Mouse (Mus musculus) mouse embryonic stem cell (cell line): Measurements from ENCODE around the gene Yipf1.
"Not testable (repeated sequence)": the region's sequence is repeated elsewhere in the genome, so short reads cannot be mapped to it uniquely, and the experiment has no call there.

Experiments
- in situ Hi-C, 2 experiments: fragments of 300-500 bp; cut with MboI; formaldehyde crosslinking; loops; 1 replicate in 1 of 2; 3 replicates in 1 of 2; pipeline ENCODE4 v1.14.3; 2019 to 2020; ENCODE audit warnings: low sequenced_read_pairs in 2 of 2, low pct_unique_long_range_greater_than_20kb in 1 of 2, mixed read lengths in 1 of 2; ENCODE audit not compliant: unreplicated experiment in 1 of 2

Gene Yipf1

GRCm38 (mm10) chr4:107360457-107361145 is 46.4 kb downstream of the Yipf1 start:
- in situ Hi-C loops: no loop called here

DNA sequence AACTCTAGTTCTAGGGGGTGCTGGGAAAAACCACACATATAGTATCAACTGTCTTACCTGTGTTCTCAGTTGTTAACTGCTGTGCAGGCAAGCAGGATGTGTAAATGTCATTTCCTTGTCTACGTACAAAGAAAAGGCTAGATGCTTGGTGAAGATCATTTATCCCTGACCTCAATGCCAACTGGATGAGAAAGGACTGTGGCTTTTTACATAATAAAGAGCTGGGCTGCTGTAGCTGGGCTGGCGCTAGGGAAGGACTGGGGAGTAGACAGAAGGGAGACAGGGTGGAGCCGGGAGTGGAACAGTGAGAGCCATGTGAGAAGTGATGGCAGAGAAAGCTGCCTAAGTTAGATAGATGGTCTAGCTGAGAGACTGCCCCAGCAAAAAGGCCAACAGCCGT is 48.6 kb downstream of the Yipf1 start:
- in situ Hi-C loops: no loop called here

GRCm38 (mm10) chr4:107363573-107363972 is 49.4 kb downstream of the Yipf1 start:
- in situ Hi-C loops: no loop called here

DNA sequence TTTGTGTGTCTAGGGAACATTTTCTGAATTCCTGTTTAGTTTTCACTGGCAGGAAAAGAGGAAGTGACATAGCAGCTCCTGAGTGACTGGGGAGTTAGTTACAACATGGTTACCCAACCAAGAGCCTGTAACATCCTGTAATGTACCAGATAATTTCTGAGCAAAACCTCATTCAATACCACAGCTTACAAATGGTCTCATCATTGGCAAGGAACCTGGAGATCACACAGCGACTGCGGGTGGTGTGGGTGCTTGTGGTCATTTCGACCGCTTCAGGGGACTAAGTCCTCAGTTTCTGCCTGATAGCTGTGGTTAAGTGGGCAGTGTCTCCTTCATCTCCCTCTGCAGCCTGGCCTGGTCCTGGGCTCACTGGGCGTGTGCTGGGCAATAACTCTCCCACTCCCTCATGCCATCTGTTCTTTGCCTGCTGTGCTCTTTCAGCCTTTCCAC is 50.1 kb downstream of the Yipf1 start:
- in situ Hi-C loops: no loop called here

DNA sequence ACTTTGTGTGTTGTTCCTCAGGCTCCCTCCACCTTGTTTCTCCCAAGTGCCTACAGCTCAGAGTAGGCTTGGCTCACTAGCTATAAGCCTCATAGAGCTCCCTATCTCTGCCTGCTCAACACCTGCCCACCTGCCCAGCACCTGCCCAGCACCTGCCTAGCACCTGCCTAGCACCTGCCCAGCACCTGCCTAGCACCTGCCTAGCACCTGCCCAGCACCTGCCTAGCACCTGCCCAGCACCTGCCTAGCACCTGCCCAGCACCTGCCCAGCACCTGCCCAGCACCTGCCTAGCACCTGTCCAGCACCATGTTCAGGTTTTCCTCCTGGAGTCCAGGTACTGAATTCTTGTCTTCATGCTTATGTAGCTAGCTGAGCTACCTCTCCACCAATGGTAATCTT is 52.2 kb downstream of the Yipf1 start:
- in situ Hi-C loops: not testable (repeated sequence)

DNA sequence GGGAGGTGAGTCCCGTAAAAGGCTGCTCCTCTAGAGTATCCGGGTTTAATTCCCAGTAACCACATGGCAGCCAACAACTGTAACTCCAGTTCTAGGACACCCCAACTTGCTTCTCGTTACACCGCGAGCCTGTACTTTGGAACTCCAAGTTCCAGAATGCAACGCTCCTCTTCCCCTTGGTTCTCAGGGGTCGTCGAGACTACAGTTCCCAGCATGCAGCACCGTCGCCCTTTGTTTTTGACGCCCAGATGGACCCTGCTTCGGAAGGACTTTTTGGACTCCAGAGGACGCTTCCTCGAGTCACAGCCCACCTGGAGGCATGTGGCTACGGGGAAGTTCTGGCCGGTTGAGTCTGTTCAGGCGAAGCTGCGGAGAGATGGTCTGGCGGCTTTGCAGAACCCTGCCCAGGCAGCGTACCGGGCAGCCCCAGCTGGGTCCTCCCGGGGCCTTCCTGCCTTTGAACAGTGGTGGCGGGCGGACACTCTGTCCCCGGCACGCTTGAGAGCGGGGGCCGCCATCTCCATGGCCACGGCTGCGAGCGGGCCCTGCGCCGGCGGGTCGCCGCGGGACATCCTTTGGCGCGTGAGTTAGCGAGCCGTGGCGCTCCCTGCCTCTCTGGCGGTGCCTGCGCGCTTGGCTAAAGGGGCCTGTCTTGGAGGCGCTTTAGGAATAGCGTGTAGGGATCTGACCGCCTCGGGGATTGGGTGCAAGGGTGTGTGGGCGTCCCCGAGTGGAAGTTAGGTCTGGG is 53.6 kb downstream of the Yipf1 start, which contains the start of gene Ndc1:
Ndc1 (plus strand) TSS at position 218 of the 748 bp plus-strand sequence.
- in situ Hi-C loops: no loop called here

DNA sequence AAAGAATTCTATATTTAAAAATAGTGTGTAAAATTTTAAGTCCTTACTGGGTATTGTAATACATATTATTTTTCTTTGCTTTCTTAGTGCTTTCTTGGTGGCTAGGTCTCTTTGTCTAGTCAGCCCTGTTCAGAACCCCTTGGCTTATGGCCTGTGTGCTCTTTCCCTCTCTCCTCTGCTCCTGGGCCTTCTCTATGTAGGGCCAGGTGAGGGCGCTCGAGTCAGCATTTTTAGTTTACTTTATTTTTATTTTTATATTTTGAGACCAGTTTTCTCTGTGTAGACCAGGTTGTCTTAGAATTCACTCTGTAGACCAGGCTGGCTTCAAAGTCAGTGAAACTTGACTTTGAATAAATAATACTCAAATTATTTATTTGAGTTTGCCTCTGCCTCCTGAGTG is 58.1 kb downstream of the Yipf1 start:
- in situ Hi-C loops: no loop called here

DNA sequence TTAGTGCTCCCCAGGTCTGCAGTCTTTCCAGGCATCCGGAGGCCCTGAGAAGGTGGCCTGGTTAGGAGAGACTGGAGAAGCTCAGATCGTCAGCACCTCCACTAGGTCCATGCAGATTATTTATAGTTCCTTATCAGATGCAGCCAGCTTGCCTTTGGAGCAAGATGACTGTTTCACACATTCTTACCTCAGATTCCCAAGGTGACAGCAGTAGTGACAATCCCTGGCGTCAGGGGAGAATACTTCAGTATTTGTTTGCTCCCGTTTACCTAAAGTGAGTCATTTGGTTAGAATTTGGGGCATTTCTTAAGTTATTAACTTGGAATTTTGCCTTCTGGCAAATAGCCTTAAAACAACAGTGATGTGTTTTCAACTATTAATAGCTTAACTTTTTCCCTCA is 60.5 kb downstream of the Yipf1 start:
- in situ Hi-C loops: no loop called here

DNA sequence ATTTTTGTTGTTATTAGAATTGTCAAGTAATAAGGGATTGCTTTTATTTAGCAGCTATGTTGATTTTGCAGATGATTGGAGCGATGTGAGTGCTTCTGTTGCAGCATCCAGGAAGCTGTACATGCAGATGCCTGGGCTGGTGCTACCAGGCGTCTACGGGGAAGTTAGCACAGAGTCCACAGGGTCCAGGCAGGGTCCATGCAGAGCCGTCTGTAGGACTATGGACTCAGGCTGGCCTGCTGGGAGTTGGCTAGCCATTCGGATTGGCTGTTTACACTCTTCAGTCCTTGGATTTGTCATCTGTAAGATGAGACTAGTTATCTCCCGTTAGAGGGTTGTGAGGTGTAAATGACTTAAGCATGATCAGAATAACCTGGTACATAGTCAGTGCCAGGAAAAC is 64.8 kb downstream of the Yipf1 start:
- in situ Hi-C loops: no loop called here

DNA sequence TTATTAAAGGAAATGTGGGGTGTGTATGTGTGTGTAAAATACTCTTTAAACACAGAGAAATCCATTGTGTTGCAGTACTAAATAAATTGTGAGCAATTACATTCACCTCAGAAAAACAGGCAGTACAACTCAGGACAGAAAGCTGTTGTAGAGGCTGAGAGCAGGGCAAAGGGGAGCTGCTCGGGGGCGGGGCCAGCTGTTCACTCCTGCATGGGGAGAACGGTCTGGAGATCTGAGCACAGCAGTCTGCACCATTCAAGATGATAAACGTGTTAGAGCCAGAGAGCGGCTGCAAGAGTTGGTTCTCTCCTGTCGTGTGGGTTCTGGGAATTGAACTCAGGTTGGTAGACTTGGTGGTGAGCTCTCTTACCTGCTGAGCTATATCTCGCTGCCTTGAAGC is 66.7 kb downstream of the Yipf1 start:
- in situ Hi-C loops: no loop called here

DNA sequence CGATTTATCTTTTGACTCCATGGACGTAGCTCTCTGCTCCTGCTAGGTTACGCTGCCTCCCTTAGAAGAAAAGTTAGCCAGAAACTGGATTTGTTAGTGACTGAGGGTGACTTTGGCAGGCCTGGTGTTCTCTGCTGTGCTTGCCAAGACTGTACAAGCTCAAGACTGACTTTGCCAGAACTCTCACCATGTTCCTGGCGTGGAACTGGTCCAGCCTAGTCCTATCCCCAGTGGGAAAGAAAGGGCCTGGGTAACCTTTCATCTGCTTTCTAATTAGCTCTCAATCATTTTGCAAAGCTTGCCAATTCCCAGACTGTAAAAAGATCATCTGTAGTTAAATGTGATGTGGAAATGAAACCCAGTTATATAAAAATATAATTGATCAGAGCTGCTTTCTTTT is 72.9 kb downstream of the Yipf1 start:
- in situ Hi-C loops: no loop called here

- in situ Hi-C loops: no loop called here
These were observed 73.3 kb downstream of the Yipf1 start for GRCm38 (mm10) chr4:107387465-107387864.

GRCm38 (mm10) chr4:107388291-107388690 is 74.1 kb downstream of the Yipf1 start:
- in situ Hi-C loops: no loop called here

DNA sequence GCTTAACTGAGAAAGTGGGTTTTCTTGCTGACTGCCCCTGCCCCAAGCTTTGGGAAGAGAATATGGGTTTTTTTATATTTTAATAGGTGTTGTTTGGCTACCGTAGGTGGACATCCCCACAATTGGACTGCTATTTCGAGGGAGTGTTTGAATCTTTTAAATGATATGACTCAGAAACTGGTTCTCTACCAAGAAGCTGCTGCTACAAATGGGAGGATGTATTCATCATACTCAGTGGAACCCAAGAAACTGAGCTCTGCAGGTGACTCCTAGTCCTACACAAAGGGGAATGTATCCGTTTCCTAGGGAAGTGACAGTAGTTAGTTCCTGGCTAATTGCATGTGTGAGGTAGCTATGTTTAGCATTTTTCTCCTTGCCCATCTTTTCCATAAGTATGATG is 75.2 kb downstream of the Yipf1 start:
- in situ Hi-C loops: no loop called here

GRCm38 (mm10) chr4:107393771-107394170 is 79.6 kb downstream of the Yipf1 start:
- in situ Hi-C loops: no loop called here
